Mouse (Mus musculus): ENCODE measurements around the gene Zfp821.
A peak's percentile ranks its signal among the peaks of the same experiment; 100 is the strongest.
"Not testable (repeated sequence)": the region's sequence is repeated elsewhere in the genome, so short reads cannot be mapped to it uniquely, and the experiment has no call there.

Gene Zfp821

GRCm38 (mm10) chr8:109714961-109715360, 9.6 kb downstream of the Zfp821 start:
- DNase-seq (ENCODE audit: low spot score) = no peak

DNA sequence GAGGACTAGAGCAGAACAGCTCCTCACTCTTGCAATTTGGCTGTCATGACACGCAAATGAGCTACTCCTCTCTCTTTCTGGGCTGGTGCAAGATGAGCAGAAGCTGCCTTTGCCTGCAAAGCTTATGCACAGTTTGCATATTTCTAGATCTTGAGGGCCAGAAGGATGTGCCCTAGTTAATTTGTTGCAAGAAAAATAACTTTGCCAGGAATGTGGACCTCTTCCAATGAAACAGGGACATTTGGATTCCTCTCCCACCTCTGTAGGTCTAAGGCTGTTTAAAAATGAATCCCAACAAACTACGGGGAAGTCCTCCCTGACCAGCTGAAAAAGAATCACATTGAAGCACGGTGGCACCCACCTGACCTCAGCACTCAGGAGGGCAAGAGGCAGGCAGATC, 19.8 kb downstream of the Zfp821 start:
- DNase-seq (ENCODE audit: low spot score) = no peak

- no peak for DNase-seq (ENCODE audit: low spot score)
Measured at GRCm38 (mm10) chr8:109731012-109731411, 25.7 kb downstream of the Zfp821 start.

DNA sequence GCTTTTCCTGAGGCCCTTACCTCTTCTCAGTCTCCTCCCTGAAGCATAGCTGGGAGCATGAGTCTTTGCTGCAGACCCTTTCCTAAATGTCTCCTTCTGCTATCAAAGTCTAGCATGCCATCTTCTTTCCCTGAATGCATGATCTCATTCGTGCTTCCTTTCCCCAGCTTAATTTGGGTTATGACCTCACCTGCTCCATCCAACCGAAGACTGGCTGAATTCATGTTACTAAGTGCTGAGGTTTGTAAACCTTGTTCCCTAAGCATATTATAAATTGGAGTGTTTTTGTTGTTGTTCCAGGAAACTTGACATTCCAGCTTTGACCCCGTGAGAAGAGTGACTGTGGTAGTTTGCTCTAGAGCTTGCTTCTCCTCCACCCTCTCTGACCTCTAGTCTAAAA, 28.7 kb downstream of the Zfp821 start:
- no peak for DNase-seq (ENCODE audit: low spot score)

DNA sequence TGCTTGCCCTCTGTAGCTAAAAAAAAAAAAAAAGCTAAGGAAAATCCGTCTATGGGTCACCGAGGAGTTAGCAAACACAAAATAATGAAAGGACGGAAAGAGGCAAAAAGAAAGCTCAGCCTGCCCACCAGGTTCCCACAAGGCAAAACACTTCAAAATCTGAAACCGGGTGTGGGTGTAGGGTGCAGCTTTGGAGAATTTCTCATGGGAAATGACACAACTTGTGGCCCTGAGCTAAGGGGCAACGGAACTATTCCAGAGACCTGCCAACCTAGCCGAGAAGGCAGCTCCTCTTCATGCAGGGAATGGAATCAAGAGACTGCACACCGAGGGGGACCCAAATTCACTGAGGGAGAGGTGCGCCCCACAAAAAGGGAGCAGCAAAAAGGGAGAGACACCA, 31.5 kb downstream of the Zfp821 start:
- DNase-seq (ENCODE audit: low spot score) = no peak

- peak; percentile 83 for DNase-seq (ENCODE audit: low spot score)
Measured at GRCm38 (mm10) chr8:109737237-109738048, 32.1 kb downstream of the Zfp821 start, which contains the start of gene Atxn1l. Gene Atxn1l, minus strand, starts transcription at chr8:109737739.

DNA sequence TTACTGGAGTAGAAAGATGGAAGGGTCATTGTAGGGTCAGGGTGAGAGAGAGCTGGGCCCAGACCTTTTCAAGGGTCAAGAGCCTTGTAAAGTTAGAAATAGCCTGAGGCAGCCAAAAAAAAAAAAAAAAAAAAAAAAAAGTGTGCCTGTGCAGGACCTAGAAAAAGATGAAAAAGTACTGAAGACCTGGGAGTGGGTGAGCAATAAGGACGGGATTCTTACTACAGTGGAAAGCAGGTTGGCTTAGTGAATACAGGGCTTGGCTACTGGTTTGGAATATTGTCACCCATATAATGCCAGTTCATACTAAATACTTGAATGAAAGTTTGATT, 32.7 kb downstream of the Zfp821 start:
- DNase-seq (ENCODE audit: low spot score) = no peak

- DNase-seq (ENCODE audit: low spot score) = no peak
Measured at GRCm38 (mm10) chr8:109747468-109748199, 42.3 kb downstream of the Zfp821 start.

DNA sequence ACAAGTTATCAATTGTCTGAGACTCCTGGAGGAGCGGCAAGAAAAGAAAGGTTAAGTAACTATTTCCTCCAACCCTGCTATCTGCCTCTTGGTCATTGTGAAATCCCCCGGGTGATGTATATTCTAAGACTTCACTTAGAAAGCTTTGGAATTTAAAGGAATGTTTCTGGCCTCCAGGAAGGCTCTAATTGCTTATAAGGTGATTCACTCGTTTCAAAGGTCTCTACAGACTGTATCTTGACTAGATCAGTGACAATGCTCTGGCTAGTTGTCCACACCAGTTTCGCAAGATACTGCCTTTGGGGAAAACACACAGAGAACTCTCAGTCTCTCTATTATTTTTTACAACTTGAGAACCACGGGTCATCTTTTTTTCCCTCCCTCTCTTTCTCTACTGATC, 44.9 kb downstream of the Zfp821 start:
- no peak for DNase-seq (ENCODE audit: low spot score)

DNA sequence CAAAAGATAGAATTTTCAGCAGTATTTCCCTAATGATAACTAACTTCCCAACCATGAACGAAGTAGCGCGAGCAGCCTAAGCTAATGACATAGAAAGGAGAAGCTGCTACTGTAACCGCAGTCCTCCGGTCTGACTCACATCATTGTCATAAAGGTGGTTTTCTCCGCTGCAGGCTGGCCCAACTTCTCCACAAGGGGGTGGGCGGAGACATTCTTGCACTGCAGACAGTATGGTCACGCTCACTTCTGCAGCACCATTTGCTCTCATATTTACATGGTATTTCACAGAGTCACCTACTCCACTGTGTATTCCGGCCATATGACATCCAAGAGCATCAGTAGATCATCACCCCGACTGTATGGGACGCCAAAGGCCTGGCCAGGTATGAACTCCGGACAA, 45.4 kb downstream of the Zfp821 start:
- peak; percentile 64 for DNase-seq (ENCODE audit: low spot score)

DNA sequence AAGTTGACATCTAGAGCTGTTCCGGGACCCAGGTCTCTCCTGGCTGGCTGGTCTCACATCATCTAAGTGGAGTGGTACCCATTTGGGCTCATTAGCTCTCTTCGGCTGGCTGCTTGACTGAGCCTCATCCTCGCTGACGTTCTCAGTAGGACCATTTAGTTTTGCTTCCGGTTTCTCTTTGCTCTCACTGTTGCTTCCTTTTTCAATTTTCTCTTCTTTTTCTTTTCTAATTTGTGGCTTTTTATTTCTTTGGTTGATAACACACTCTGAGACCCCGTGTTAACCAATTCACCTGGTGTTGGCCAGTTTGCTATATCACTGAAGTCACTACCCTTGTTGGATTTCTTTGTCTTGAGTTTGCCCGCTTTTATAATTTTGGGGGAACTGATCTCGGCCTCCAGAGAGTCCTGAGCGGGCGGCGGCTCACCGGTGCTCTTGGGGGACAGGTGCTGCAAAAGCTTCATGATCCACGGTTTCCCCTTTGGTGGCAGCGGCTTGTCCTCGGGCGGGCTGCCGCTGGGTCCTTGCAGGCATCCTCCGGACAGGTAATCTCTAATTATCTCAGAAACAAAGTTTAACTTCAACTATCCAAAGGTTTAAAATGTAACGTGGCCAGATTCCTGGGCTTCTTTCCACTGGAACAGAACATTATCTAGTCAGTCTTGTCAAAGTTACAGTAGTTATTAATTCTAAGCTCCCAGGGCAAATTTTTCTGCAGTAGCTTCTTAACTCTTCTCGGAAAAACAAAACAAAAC, 46.6 kb downstream of the Zfp821 start:
- DNase-seq (ENCODE audit: low spot score) = no peak

- DNase-seq (ENCODE audit: low spot score) = no peak
Measured at GRCm38 (mm10) chr8:109754696-109755095, 49.4 kb downstream of the Zfp821 start.

- not testable (repeated sequence) for DNase-seq (ENCODE audit: low spot score)
Measured at GRCm38 (mm10) chr8:109755554-109755953, 50.2 kb downstream of the Zfp821 start.

GRCm38 (mm10) chr8:109756849-109757248, 51.5 kb downstream of the Zfp821 start:
- peak; percentile 44 for DNase-seq (ENCODE audit: low spot score)

GRCm38 (mm10) chr8:109759426-109759825, 54.1 kb downstream of the Zfp821 start:
- DNase-seq (ENCODE audit: low spot score) = no peak

GRCm38 (mm10) chr8:109760221-109760620, 54.9 kb downstream of the Zfp821 start:
- DNase-seq (ENCODE audit: low spot score) = no peak

DNA sequence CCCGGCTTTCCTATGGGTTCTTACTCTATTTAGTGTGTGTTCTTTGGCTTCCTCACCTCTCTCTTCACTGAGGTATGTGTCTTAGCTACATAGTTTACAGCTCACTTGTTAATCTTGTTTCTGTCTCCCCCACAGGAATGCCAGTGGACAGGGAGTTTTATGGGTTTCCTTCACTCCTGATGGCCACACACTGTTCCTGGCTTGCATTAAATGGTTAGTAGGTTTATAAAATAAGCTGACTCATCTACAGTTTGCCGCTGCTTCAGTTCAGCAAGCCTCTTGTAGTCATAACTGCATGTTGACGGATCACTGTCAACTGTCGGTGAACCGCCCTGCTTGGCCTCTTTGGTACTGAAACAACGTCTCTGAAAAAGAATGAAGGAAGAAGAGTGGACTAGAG, 58.7 kb downstream of the Zfp821 start:
- no peak for DNase-seq (ENCODE audit: low spot score)

- DNase-seq (ENCODE audit: low spot score) = no peak
Measured at GRCm38 (mm10) chr8:109766081-109766480, 60.7 kb downstream of the Zfp821 start.

DNA sequence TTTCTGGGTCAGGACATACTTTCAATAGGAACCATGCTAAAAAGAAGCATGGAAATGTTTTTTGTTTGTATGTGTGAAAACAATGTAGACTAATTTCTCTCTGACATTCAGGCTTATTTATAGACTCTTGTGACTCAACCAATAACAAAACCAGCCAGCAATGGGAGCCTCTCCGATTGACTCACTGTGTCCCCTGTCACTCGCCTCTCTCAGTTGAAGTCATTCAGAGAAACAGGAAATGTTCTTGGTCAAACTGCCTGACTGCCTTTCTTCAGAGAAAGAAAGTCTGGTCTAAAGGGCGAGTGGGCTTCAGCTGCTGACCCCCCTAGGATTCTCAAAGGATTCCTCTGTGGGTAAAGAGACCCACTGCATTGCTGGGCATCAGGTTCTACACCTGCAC, 67.8 kb downstream of the Zfp821 start:
- no peak for DNase-seq (ENCODE audit: low spot score)
